Mouse (Mus musculus) brain, adult 10 weeks (tissue): ENCODE measurements around the gene Pabpc4. TPM values are rescaled to one million over a fixed set of nuclear protein-coding genes. Genes with fewer than 3 reads are reported as not detected.

Experiments used
- polyA plus RNA-seq: library from polyadenylated mRNA; stranded (reverse); fragments of 350-450 nt; fragmentation: Illumina TruSeq; extraction: RNeasy Lipid Tissue Mini Kit (QIAGEN cat#74804); gene quantifications from one replicate; pipeline ENCODE4 v1.2.3, GENCODE M21; 2015; ENCODE audit warnings: low read depth, low replicate concordance

Pabpc4 gene
- polyA plus RNA-seq = 27.5 TPM

DNA sequence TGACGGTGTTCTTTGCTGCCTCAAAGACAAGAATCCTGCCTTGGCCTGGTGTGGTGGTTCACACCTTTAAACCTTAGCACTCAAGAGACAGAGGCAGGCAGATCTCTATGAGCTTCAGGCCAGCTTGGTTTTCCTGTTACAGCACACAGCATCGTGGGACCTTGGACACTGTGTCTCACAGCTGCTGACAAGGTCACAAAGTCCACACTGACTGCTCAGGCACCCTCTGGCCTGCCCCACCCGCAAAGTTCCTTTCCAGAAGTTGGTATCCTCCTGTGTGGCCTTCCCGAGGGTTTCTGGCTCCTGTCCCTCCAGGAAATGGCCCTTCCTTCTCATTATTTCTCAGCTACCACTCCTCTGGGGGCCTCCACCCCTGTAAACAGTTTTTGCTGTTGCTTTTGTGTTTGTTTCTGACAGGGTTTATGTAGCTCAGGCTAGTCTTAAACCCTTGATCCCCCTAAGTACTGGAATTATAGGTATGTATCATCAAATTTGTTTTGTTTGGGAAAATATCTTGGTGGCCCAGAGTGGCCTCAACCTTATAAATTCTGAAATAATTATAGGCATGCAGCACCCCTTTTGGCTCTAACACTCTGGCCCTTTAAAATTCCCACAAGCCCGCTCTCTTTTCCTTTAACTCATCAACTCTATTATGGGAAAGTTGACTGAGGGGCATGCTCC is at the start of gene Pabpc4:
TSS of gene Pabpc4 (plus strand) at position 631 of the 681 bp plus-strand sequence.

DNA sequence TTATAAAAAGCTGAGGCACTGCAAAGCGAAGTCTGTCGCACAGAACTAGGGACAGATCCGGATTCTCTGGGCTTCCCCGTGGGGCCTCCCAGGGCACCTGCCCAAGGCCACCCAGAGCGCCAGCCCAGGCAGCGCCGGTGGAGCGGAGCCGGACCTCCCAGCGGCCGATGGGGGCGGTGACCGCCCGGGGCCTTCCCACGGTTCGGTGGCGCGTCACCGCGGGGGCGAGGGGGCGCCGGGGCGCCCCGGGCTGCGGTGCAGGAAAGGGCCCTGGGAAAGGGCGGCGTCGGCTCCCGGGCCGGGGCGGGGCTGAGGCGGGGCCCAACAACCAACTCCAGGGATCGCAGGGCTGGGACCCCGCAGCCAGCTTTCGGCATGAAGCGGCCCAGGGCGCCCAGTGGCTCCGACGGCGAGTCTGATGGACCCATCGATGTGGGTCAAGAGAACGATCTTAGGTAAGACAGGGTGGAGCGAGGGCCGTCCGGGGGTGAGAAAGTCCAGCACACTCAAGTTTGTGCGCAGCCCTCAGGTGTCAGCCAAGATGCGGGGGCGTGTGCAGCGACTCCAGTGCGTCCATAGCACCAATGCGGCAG is 28.6 kb upstream of the Pabpc4 start, which contains the start of gene Heyl:
TSS of gene Heyl (plus strand) at position 65 of the 593 bp plus-strand sequence.

DNA sequence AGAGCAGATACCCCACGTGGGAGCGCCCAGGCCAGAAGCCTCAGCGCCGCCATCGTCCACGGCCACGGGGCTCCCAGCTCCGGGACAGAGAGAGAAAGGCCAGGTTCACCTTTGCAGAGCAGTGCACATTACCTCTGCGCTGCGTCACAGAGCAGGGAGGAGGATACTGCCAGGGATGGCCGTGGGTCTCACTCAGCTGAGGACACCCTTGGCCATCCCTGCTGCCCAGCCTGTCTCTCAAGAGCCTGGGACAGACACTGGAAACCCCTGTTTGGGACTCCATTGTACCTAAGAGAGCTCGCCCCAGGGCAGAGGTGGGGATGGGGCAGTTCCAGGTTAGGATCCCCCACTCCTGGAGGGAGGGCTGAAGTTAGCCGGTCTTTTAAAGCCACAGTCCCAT is 61.4 kb downstream of the Pabpc4 start, which contains the start of gene Oxct2a:
TSS of gene Oxct2a (minus strand) at position 101 of the 400 bp plus-strand sequence.

DNA sequence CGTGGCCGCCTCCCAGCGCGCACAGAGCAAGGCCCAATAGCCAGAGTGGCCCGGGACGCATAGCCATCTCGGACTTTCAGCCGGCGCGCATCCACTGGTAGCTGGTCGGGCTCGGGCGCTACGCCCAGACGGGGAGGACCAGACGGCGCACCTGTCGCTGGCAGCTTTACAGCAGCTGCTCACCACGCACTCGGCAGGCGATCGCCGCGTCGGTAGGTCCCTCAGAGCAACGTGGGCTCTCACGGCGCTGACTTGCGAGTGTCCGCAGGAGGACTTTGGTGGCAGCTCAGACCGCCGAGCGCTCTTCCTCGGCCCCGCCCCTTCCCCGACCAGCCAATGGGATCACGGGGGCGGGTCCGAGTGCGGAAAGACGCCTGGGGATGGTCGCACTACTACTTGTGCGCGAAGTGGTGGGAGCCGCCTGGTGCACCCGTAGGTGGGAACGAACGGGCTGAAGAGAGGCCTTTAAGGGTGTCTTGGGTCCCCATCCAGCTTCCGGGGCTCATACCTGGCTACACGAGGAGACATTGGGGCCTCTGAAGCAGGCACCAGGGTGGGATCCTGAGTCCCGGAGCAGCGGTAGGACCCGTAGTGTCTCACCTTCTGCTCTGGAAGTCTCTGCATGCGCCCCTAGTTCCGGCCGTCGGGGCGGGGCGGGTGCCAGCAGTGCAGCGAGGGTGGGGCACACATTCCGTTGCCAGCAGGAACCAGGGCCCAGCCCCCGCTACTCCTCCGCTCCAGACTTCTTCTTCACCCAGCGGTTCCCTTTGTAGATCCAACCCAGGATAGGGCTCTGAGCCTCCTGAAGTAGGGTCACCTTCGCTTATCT is 80.7 kb downstream of the Pabpc4 start, which contains the start of gene Bmp8a:
TSS of gene Bmp8a (minus strand) at position 611 of the 829 bp plus-strand sequence.

Other genes starting within 250 kb of the Pabpc4 start
- 14.4 TPM for gene Trit1, start 245.8 kb upstream of the Pabpc4 start, polyA plus RNA-seq
- gene Bmp8b, start 157.2 kb upstream of the Pabpc4 start, polyA plus RNA-seq = 0.27 TPM
- 0.34 TPM for gene Oxct2b, start 146.1 kb upstream of the Pabpc4 start, polyA plus RNA-seq
- gene Ppie, start 122.4 kb upstream of the Pabpc4 start, polyA plus RNA-seq = 26.6 TPM
- 396 TPM for gene Hpcal4, start 79.1 kb upstream of the Pabpc4 start, polyA plus RNA-seq
- 6.1 TPM for gene Nt5c1a, start 60.8 kb upstream of the Pabpc4 start, polyA plus RNA-seq
- 3.0 TPM for gene Heyl, start 28.8 kb upstream of the Pabpc4 start, polyA plus RNA-seq
- gene Oxct2a, start 61.3 kb downstream of the Pabpc4 start, polyA plus RNA-seq = not detected
- gene Bmp8a, start 80.9 kb downstream of the Pabpc4 start, polyA plus RNA-seq = not detected